Mouse (Mus musculus) CH12.LX (cell line): ENCODE measurements around the gene Spag5. TPM values are rescaled to one million over a fixed set of nuclear protein-coding genes. Genes with fewer than 3 reads are reported as not detected.
A peak's percentile ranks its signal among the peaks of the same experiment; 100 is the strongest.

Source experiments
- DNase-seq: peaks from one replicate; pipeline ENCODE4 v3.0.0-alpha.2; 2013; ENCODE audit errors: extremely low read depth
- H3K27ac ChIP-seq: 2 replicates; pipeline ENCODE4 v1.5.1; 2012; ENCODE audit warnings: low read depth, mild to moderate bottlenecking, control low read depth, moderate library complexity; ENCODE audit not compliant: insufficient read depth
- H3K27me3 ChIP-seq: replicated peaks from 2 replicates; pipeline ENCODE3; 2012; ENCODE audit warnings: inconsistent platforms
- H3K36me3 ChIP-seq, 2 experiments: replicated peaks in 1 of 2; 2 replicates each; pipeline versions ENCODE3 to v1.6.1; 2012; ENCODE audit warnings: inconsistent platforms in 1 of 2, low read length in 1 of 2, mild to moderate bottlenecking in 1 of 2, mixed read lengths in 1 of 2, moderate library complexity in 1 of 2; ENCODE audit not compliant: control insufficient read depth in 1 of 2, insufficient read depth in 1 of 2
- H3K4me1 ChIP-seq, 2 experiments: 2 replicates each; pipeline ENCODE4 v1.6.1; 2012; ENCODE audit warnings: inconsistent platforms in 1 of 2, moderate library complexity in 1 of 2; ENCODE audit not compliant: insufficient read depth in 2 of 2, control insufficient read depth in 1 of 2
- H3K4me2 ChIP-seq: 2 replicates; pipeline ENCODE4 v1.6.1; 2012; ENCODE audit warnings: low read depth, mild to moderate bottlenecking, control low read depth; ENCODE audit not compliant: poor library complexity, insufficient read depth, severe bottlenecking
- H3K4me3 ChIP-seq, 3 experiments: fragments of 150-350 bp in 1 of 3; sonication (generic) in 1 of 3; replicated peaks in 1 of 3; 2 replicates each; pipeline versions ENCODE3 to v1.5.1; 2011 to 2012; ENCODE audit warnings: low read depth in 2 of 3, low read length in 2 of 3, mild to moderate bottlenecking in 2 of 3, moderate library complexity in 2 of 3, control low read depth in 1 of 3, improper control_type of control experiment in 1 of 3, inconsistent platforms in 1 of 3, mixed read lengths in 1 of 3; ENCODE audit not compliant: poor library complexity in 1 of 3
- H3K79me2 ChIP-seq: replicated peaks from 2 replicates; pipeline ENCODE4 v1.6.1; 2012; ENCODE audit warnings: mild to moderate bottlenecking, moderate library complexity; ENCODE audit not compliant: control insufficient read depth, poor library complexity, insufficient read depth, severe bottlenecking; ENCODE audit errors: extremely low read depth
- H3K9ac ChIP-seq: 2 replicates; pipeline ENCODE4 v1.6.1; 2012; ENCODE audit warnings: low read depth, mild to moderate bottlenecking, control low read depth, moderate library complexity; ENCODE audit not compliant: insufficient read depth
- H3K9me3 ChIP-seq: replicated peaks from 2 replicates; pipeline ENCODE3; 2012; ENCODE audit warnings: low read length, inconsistent platforms, mixed read lengths
- CHD2 ChIP-seq: IDR thresholded peaks from 2 replicates; pipeline ENCODE4 v1.6.1; 2011; ENCODE audit warnings: low read length, improper control_type of control experiment
- CTCF ChIP-seq, 2 experiments: IDR thresholded peaks in 1 of 2; conservative IDR thresholded peaks in 1 of 2; 2 replicates each; pipeline ENCODE4 v1.5.1; 2011 to 2012; ENCODE audit warnings: low read depth in 2 of 2, low read length in 2 of 2, improper control_type of control experiment in 1 of 2, inconsistent platforms in 1 of 2, mild to moderate bottlenecking in 1 of 2, moderate library complexity in 1 of 2
- E2F4 ChIP-seq: IDR thresholded peaks from 2 replicates; pipeline ENCODE4 v1.6.1; 2011; ENCODE audit warnings: low read depth, low read length, improper control_type of control experiment; ENCODE audit not compliant: insufficient replicate concordance
- ELF1 ChIP-seq: IDR thresholded peaks from 2 replicates; pipeline ENCODE4 v1.6.1; 2014; ENCODE audit warnings: low read depth, mild to moderate bottlenecking, inconsistent platforms, low read length, improper control_type of control experiment
- HCFC1 ChIP-seq: IDR thresholded peaks from 2 replicates; pipeline ENCODE4 v1.6.1; 2012; ENCODE audit warnings: low read depth, mild to moderate bottlenecking, inconsistent platforms, low read length, improper control_type of control experiment
- IRF4 ChIP-seq: IDR thresholded peaks from 2 replicates; pipeline ENCODE4 v1.6.1; 2014; ENCODE audit warnings: low read depth, mild to moderate bottlenecking, inconsistent platforms, low read length, improper control_type of control experiment
- JUN ChIP-seq: IDR thresholded peaks from 2 replicates; pipeline ENCODE4 v1.6.1; 2011; ENCODE audit warnings: low read depth, mild to moderate bottlenecking, low read length, improper control_type of control experiment, moderate library complexity; ENCODE audit not compliant: insufficient read depth
- KAT2A ChIP-seq: IDR thresholded peaks from 2 replicates; pipeline ENCODE4 v1.6.1; 2012; ENCODE audit warnings: low read length, improper control_type of control experiment, inconsistent platforms; ENCODE audit not compliant: insufficient replicate concordance
- MAFK ChIP-seq: IDR thresholded peaks from 2 replicates; pipeline ENCODE4 v1.6.1; 2011; ENCODE audit warnings: low read length, improper control_type of control experiment; ENCODE audit not compliant: insufficient replicate concordance
- MAX ChIP-seq: IDR thresholded peaks from 2 replicates; pipeline ENCODE4 v1.6.1; 2011; ENCODE audit warnings: low read length, improper control_type of control experiment
- MAZ ChIP-seq: IDR thresholded peaks from 2 replicates; pipeline ENCODE4 v1.6.1; 2012; ENCODE audit warnings: low read depth, mild to moderate bottlenecking, inconsistent platforms, low read length, improper control_type of control experiment, moderate library complexity
- MEF2A ChIP-seq: IDR thresholded peaks from 2 replicates; pipeline ENCODE4 v1.6.1; 2014; ENCODE audit warnings: low read depth, mild to moderate bottlenecking, inconsistent platforms, low read length, improper control_type of control experiment, borderline replicate concordance
- MXI1 ChIP-seq: IDR thresholded peaks from 2 replicates; pipeline ENCODE4 v1.6.1; 2011; ENCODE audit warnings: mild to moderate bottlenecking, low read depth, low read length, improper control_type of control experiment
- MYC ChIP-seq: IDR thresholded peaks from 2 replicates; pipeline ENCODE4 v1.6.1; 2011; ENCODE audit warnings: low read depth, mild to moderate bottlenecking, improper control_type of control experiment, low read length
- POLR2A ChIP-seq: IDR thresholded peaks from 2 replicates; pipeline ENCODE4 v1.6.1; 2011; ENCODE audit warnings: low read depth, mild to moderate bottlenecking, improper control_type of control experiment, low read length
- POLR2AphosphoS2 ChIP-seq: IDR thresholded peaks from 2 replicates; pipeline ENCODE4 v1.6.1; 2011; ENCODE audit warnings: low read depth, low read length, improper control_type of control experiment
- TBP ChIP-seq: conservative IDR thresholded peaks from 2 replicates; pipeline ENCODE4 v1.6.1; 2011; ENCODE audit warnings: low read depth, low read length, improper control_type of control experiment
- TCF12 ChIP-seq: IDR thresholded peaks from 2 replicates; pipeline ENCODE4 v1.6.1; 2014; ENCODE audit warnings: low read depth, mild to moderate bottlenecking, inconsistent platforms, low read length, improper control_type of control experiment
- USF2 ChIP-seq: conservative IDR thresholded peaks from 2 replicates; pipeline ENCODE4 v1.6.1; 2011; ENCODE audit warnings: low read depth, low read length, improper control_type of control experiment
- ZC3H11A ChIP-seq: IDR thresholded peaks from 2 replicates; pipeline ENCODE4 v1.6.1; 2012; ENCODE audit warnings: low read depth, mild to moderate bottlenecking, inconsistent platforms, low read length, improper control_type of control experiment
- ZMIZ1 ChIP-seq: IDR thresholded peaks from 2 replicates; pipeline ENCODE4 v1.6.1; 2012; ENCODE audit warnings: low read depth, mild to moderate bottlenecking, inconsistent platforms, low read length, improper control_type of control experiment
- ZNF384 ChIP-seq: IDR thresholded peaks from 2 replicates; pipeline ENCODE4 v1.6.1; 2012; ENCODE audit warnings: low read depth, low read length, improper control_type of control experiment, inconsistent platforms
- dilution Hi-C: fragments of 300-500 bp; cut with MboI; formaldehyde crosslinking; loops from 2 replicates; pipeline ENCODE4 v1.14.3; 2020; ENCODE audit warnings: low sequenced_read_pairs; ENCODE audit not compliant: extremely low pct_unique_long_range_greater_than_20kb, extremely low pct_ligation_motif_present
- in situ Hi-C: fragments of 300-500 bp; cut with MboI; formaldehyde crosslinking; loops from 3 replicates; pipeline ENCODE4 v1.14.3; 2019; ENCODE audit warnings: low sequenced_read_pairs, low pct_ligation_motif_present, low pct_unique_long_range_greater_than_20kb, mixed read lengths
- polyA plus RNA-seq: library from polyadenylated mRNA; unstranded; fragments of >175 nt; gene quantifications from 2 replicates; pipeline ENCODE4 v1.2.1, GENCODE M21; 2012; ENCODE audit warnings: low read depth; ENCODE audit not compliant: insufficient read length
- total RNA-seq, 2 experiments: library from RNA; depleted of rRNA; stranded (reverse); fragments of 300-350 nt in 1 of 2; fragments of >200 nt in 1 of 2; gene quantifications; 2 replicates each; pipeline ENCODE4 v1.2.3; 2012 to 2014

The Spag5 gene
- total and polyA plus RNA-seq, 3 experiments, result 47.7 to 92.3 (median 57.0) TPM

- H3K27me3 ChIP-seq, result no peaks in the 10 kb centered on the region
- H3K4me1 ChIP-seq, result peaks cover 0 to 2% of the 10 kb centered on the region in 2 experiments; a peak in 1 of 4 replicates
- H3K9ac ChIP-seq, result no peak overlapping the region
- H3K9me3 ChIP-seq, result no peaks in the 10 kb centered on the region
- H3K4me3 ChIP-seq, result no peak overlapping the region
- DNase-seq, result no peak
- dilution Hi-C loops, result no loop called here
- H3K27ac ChIP-seq, result no peak overlapping the region
- no peak for TF ChIP-seq MEF2A
- TF ChIP-seq E2F4, result no peak
- TF ChIP-seq IRF4, result no peak
- no peak for TF ChIP-seq HCFC1
- no peak for TF ChIP-seq USF2
- TF ChIP-seq CTCF (conservative IDR thresholded peaks at IDR 0.05 in 1 of 2, IDR thresholded peaks at IDR 0.05 in 1 of 2; ENCODE audit: low read depth in 2 of 2, low read length in 2 of 2), result no peak
- no peak for TF ChIP-seq JUN
- H3K79me2 ChIP-seq, result no peaks in the 10 kb centered on the region
- in situ Hi-C loops, result no loop called here
- H3K36me3 ChIP-seq, result peaks cover 28 to 61% of the 10 kb centered on the region in 2 experiments
- no peak overlapping the region for H3K4me2 ChIP-seq
Observed at GRCm38 (mm10) chr11:78294585-78294984, 6.7 kb upstream of the Spag5 start.

GRCm38 (mm10) chr11:78300917-78301316 is 412 bp upstream of the Spag5 start:
- peaks cover 24% of the 10 kb centered on the region for H3K79me2 ChIP-seq
- in situ Hi-C loops (no loop called here), dilution Hi-C loops (no loop called here)
- DNase-seq, result no peak
- H3K9me3 ChIP-seq, result no peaks in the 10 kb centered on the region
- no peak for TF ChIP-seq KAT2A
- no peak for TF ChIP-seq POLR2AphosphoS2
- no peak for TF ChIP-seq ELF1
- no peak for TF ChIP-seq MAZ
- TF ChIP-seq CHD2, result no peak
- no peak for TF ChIP-seq ZNF384
- TF ChIP-seq MYC, result no peak
- no peak for TF ChIP-seq POLR2A
- TF ChIP-seq TCF12, result no peak
- no peak for TF ChIP-seq MAX
- TF ChIP-seq ZC3H11A, result no peak
- no peak for TF ChIP-seq ZMIZ1
- TF ChIP-seq CTCF (conservative IDR thresholded peaks at IDR 0.05 in 1 of 2, IDR thresholded peaks at IDR 0.05 in 1 of 2; ENCODE audit: low read depth in 2 of 2, low read length in 2 of 2), result no peak
- no peak for TF ChIP-seq MEF2A
- TF ChIP-seq HCFC1, result no peak
- TF ChIP-seq MAFK, result no peak
- TF ChIP-seq TBP, result no peak
- no peak for TF ChIP-seq JUN
- no peak for TF ChIP-seq MXI1
- H3K4me3 ChIP-seq, result peak overlapping the region; percentile 68 to 80 (median 77)
- H3K4me2 ChIP-seq, result peak overlapping the region; percentile 27
- H3K4me1 ChIP-seq, result peaks cover 0 to 37% of the 10 kb centered on the region in 2 experiments; a peak in 2 of 4 replicates
- no peaks in the 10 kb centered on the region for H3K27me3 ChIP-seq
- peak overlapping the region; percentile 49 for H3K27ac ChIP-seq
- peaks cover 24 to 32% of the 10 kb centered on the region in 2 experiments for H3K36me3 ChIP-seq
- peak overlapping the region; percentile 74 for H3K9ac ChIP-seq
